Mouse (Mus musculus) kidney, adult 10 weeks (tissue): ENCODE measurements around the gene Nrm. TPM values are rescaled to one million over a fixed set of nuclear protein-coding genes. Genes with fewer than 3 reads are reported as not detected.

Experiments
- polyA plus RNA-seq: library from polyadenylated mRNA; stranded (reverse); fragments of 350-450 nt; fragmentation: Illumina TruSeq; extraction: RNeasy Lipid Tissue Mini Kit (QIAGEN cat#74804); gene quantifications from one replicate; pipeline ENCODE4 v1.2.3, GENCODE M21; 2014; ENCODE audit warnings: low read depth, low replicate concordance

Nrm gene
- polyA plus RNA-seq, result 0.32 TPM

DNA sequence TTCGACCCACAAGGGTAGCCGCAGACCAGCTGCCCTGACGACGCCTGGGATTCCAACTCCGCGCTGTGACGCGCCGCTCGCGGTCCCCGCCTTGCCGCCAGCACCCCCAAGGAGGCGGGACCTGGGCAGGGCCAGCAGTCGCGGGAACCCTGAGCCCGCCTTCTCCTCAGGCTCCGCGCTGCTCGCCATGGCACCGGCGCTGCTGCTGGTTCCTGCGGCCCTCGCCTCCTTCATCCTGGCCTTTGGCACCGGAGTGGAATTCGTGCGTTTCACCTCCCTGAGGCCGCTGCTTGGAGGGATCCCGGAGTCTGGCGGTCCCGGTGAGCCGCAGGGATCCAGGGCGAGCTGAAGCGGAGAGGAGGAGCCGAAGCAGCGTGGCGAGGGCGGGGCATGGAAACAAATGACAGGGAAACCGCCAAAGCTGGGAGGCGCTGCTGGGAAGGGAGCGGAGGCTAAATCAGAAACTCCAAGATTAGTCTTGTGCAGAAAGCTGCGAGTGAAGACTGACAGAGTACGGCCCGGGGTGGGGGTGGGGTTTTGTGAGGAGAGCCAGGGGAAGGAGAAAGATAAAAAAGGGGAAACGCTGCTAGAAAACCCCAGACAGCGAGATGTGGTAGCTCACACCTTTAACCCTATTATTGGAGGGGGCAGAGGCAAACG is at the start of gene Nrm:
Gene Nrm (plus strand): TSS at position 121 of the 660 bp plus-strand sequence.

DNA sequence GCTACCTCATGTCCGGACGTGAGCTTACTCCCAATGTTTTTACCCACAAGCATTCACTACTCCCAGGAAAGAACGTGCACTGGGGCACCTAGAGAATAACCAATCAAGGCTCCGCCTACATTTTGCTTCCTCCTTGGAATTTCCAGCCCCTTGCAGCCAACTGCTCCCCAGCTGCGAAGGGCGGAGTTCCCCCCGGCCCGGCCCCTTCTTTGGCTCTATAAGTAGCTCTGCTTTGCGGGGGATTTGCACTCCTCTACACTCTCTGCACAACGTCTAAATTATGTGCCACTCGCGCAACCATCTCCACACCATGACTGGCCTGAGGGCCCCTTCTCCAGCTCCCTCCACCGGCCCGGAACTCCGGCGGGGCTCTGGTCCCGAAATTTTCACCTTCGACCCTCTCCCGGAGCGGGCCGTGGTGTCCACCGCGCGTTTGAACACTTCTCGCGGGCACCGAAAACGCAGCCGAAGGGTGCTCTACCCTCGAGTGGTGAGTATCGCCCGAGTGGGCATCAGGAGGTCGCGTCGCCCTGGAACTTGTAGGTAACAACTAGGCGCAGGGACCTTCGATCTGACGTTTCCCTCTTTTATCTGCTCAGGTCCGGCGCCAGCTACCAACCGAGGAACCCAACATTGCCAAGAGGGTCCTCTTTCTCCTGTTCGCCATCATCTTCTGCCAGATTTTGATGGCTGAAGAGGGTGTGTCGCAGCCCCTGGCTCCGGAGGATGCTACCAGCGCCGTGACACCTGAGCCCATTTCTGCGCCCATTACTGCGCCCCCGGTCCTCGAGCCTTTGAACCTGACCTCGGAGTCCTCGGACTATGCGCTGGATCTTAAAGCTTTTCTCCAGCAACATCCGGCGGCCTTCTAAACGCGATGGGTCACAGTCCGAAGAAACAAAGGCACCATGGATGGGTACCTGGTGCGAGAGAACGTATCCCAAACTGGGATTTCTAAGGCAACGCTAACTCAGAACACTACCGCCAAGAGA is 39.4 kb upstream of the Nrm start, which contains the start of gene Ier3:
Gene Ier3 (plus strand): TSS at position 246 of the 992 bp plus-strand sequence.

DNA sequence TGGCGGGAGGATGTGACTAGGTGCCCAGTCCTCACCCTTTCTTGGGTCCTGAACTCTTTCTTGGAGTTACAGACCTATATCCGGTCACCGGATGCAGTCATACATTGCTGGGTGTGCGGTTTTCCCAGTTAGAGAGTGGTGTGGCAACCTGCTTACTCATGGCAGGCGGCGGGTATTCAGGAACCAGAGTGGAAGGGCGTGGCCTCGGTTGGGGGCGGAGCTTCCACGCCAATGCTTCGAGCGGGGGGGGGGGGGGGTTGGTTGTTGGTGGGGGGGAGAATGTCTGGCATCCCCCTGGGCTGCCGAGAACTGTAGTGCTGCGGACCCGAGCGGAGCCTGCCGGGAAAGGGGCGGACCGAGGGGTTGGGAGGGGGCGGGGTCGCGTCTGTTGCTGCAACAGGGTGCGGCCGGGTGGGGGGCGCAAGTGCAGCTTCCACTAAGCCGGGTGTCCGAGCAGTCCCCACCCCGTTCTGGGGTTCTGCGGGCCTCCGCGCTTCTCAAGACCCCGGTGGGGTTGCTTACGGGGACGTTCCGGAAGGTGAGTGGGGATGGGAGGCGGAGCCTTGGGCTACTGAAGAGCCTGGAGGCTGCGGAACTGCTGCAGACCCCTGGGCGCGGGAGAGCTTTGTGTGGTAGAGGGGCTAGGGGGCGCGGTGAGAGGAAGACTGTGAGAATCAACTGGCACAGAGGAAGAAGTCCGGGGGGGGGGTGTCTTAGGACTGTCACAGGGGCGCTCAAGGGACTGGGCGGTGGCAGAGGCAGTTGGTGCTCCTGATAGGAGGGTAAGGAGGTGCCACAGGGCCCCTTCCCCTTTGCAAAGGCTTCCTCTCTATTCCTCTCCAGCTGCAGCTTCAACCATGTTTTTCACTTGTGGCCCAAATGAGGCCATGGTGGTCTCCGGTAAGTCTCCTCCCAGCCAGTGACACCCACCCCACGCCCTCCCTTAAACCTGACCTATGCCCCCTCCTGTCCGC is 37.9 kb upstream of the Nrm start, which contains the start of gene Flot1:
Gene Flot1 (plus strand): TSS at position 267 of the 974 bp plus-strand sequence.

DNA sequence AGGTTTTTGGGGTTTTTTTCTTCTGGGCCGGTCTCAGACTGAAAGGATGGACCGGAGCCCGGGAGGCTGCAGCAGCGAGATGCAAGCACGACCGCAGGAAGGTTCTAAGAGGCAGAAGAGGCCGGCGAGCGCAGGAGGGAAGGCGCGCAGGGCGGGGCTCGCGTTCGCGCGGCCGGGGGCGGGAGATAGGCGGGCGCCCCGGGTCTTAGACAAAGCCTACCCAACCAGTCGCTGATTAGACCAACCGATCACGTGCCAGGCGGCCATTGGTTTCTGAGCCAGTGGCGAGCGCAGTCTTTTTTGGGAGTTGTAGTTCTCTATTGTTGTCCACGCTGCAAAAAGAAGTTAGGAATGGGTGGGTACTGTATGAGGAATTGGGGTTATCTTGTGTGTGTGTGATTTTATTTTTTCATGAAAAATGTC is 23.0 kb upstream of the Nrm start, which contains the start of gene Tubb5:
Gene Tubb5 (minus strand): TSS at position 185 of the 423 bp plus-strand sequence.

DNA sequence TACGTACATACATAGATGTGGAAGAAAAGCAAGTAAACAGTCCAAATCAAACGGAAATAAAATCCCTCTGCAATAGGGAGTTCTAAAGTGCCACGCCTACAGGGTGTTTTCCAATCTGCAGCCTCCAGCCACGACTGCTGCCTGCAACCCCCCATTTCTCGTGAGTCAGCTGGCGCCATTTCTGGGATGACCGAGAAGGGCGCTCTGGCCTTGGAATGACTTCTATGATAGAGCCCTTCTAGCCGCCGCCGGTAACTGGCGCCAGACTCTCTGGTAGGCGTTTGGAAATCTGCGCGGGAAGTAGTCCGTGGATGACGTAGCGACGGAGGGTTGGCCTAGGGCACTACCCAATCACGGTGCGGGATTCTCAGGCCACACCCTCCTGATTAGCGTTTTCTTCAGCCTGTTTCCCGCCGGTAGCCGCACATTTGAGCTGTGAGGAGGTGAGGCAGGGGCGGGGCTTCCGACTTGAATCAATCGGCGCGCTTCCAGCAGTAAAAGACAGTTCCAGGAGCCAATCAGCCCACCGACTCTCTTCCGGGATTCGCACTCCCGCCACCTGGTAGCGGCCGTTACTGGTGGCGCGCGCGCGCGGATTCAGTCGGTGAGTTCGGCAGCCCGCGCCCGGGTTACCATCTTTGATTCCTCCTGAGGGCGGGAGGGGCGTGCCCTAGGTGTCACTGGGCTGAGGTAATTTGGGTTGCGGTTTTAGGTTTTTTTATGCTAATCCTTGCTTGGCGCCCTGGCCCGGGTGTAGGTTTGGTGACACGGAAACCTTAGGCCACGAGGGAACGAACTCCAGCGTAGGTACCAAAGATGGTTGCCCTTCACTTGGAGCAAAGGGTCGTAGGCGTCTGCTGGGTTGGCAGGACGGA is 19.8 kb upstream of the Nrm start, which contains the start of gene Mdc1:
Gene Mdc1 (plus strand): TSS at position 440 of the 875 bp plus-strand sequence.

DNA sequence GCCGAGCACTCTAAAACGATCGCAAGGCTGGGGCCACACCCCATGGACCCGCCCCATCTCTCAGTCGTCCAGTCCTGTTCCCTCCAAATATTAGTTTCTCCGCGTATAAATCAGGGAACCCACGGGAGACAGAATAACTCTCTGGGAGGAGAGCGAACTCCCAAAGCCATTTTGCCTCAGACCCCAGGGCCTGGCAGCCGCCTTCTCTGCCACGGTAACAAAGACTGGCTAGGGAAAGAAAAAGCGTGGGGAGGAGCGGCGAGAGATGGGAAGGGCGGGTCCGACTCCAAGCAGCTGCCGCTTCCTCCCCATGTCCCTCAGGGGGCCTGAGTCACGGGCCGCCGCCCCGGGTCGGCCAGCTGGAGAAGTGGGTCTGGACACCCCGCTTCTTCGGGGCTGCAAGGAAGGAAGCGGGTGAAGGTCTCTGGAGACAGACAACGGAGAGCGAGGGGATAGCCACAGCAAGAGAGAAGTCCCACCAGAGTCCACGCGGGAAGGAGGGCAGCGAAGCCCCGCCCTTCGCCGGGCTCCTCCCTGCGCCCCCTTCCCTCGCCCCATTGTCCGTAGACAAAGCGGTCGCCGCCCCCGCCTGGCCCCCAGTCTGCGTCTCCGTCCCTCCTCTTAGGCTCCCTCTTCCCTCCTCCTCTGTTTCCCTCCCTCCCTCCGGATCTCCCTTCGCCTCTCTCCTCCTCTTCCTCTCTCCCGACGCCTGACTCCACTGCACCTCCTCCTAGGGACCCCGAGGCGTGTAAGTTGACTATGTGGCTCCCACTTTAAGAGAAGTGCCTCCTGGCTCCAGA is 4.6 kb downstream of the Nrm start, which contains the start of gene Ppp1r18:
Gene Ppp1r18 (plus strand): TSS at position 113 of the 800 bp plus-strand sequence.

DNA sequence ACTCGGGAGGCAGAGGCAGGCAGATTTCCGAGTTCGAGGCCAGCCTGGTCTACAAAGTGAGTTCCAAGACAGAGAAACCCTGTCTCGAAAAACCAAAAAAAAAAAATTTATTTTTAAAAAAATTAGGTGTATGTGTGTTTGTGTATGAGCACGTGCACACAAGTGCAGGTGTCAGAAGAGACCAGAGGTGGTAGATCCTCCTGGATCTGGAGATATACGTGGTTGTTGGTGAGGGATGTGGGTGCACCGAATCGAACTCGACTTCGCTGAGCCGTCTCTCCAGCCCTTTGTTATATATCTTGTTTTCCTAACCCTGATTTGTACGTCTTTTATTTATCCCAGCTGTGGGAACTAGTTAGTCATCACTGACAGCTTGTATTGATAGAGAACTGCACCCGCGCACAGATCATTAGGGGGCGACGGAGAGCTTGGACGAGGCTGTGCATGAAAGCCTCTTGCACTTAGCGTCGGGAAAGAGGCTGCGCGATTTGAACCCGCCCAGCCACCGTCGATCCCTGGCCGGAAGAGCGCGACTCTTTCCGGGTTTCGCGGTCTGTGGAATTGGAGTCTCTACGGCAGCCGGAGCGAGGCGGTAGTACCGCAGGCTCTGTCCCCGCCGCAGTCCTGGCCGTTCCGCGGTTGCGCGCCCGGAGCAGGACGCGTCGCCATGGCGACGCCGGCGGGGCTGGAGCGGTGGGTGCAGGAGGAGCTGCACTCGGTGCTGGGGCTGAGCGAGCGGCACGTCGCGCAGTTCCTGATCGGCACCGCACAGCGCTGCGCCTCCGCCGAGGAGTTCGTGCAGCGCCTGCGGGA is 18.3 kb downstream of the Nrm start, which contains the start of gene Dhx16:
Gene Dhx16 (plus strand): TSS at position 575 of the 813 bp plus-strand sequence.

DNA sequence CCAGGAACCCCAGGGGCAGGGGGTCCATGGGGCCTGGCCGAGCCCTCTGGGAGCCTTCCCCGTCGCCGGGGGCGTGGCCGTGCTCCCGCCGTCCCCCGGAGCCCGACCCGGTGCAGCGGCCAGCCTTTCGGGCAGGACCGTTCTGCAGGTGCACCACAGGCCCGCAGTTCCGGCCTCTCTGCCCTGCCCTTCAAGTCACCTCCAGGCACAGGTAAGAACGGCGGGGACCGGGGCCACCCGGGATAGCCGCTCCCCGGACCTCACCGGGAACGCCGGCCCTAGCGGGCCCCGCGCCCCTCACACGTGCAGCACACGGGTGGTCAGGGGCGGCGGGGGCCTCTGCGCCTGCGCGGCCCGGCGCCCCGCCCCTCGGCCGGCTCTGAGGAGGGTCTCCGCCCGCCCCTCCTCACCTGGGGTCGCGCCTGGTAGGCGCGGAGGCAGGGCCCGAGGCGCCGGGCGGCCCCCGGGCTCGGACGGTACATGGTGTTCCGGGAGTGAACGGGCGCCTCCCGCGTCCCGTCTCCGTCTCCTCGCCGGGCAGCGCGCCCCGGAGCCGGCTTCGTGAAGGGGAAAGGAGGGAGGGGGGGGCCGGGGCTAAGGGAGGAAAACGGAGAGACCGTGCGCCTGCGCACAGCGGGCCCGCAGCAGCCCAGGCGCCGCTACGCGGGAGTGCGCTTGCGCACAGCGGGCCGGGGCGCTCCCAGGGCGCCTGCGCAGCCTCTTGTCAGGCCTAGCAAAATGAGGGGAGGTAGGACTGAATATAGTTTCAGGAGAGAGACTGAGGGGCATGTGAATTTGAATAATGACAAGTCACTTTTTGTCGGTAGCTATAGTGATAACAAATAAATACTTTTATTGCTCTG is 35.9 kb downstream of the Nrm start, which contains the start of gene 2310061I04Rik:
Gene 2310061I04Rik (minus strand): TSS at position 651 of the 863 bp plus-strand sequence.

DNA sequence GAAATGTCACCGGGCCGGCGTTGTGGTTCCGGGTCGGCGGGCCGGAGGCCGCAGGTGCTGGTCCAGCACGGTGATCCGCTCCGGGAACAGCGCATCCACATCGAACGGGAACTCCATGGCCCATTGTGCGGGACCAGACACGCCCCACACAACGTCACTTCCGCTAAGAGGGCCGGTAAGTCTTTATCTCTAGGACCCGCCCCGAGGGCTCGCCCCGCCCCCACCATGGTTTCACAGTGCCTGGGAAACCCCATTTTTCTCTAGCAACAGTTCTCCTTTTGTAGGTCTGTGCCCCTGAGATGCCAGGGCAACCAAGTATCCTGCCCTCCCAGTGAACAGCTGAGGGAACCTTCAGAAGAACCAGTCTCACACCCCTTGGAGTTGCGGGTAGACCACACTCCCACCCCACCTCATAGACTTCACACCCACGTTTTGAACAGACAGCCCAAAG is 48.8 kb downstream of the Nrm start, which contains the start of gene Atat1:
Gene Atat1 (minus strand): TSS at position 157 of the 451 bp plus-strand sequence.

Other genes starting within 250 kb of the Nrm start
- not detected for gene Gm9573, start 234.7 kb upstream of the Nrm start, polyA plus RNA-seq
- gene Mucl3, start 217.6 kb upstream of the Nrm start, polyA plus RNA-seq, result not detected
- gene Vars2, start 193.7 kb upstream of the Nrm start, polyA plus RNA-seq, result 1.1 TPM
- 1.7 TPM for gene Gtf2h4, start 187.6 kb upstream of the Nrm start, polyA plus RNA-seq
- gene Ddr1, start 156.7 kb upstream of the Nrm start, polyA plus RNA-seq, result 7.2 TPM
- 13.7 TPM for gene Ier3, start 39.6 kb upstream of the Nrm start, polyA plus RNA-seq
- gene Flot1, start 38.1 kb upstream of the Nrm start, polyA plus RNA-seq, result 7.4 TPM
- 11.5 TPM for gene Tubb5, start 23.0 kb upstream of the Nrm start, polyA plus RNA-seq
- gene Mdc1, start 19.8 kb upstream of the Nrm start, polyA plus RNA-seq, result 7.1 TPM
- gene Ppp1r18, start 4.3 kb downstream of the Nrm start, polyA plus RNA-seq, result 0.49 TPM
- 21.8 TPM for gene Dhx16, start 18.5 kb downstream of the Nrm start, polyA plus RNA-seq
- 38.4 TPM for gene 2310061I04Rik, start 36.1 kb downstream of the Nrm start, polyA plus RNA-seq
- gene Atat1, start 48.8 kb downstream of the Nrm start, polyA plus RNA-seq, result 7.0 TPM
- 17.0 TPM for gene Mrps18b, start 55.1 kb downstream of the Nrm start, polyA plus RNA-seq
- gene Ppp1r10, start 55.1 kb downstream of the Nrm start, polyA plus RNA-seq, result 28.8 TPM
- gene Abcf1, start 108.4 kb downstream of the Nrm start, polyA plus RNA-seq, result 35.2 TPM
- gene Gnl1, start 118.5 kb downstream of the Nrm start, polyA plus RNA-seq, result 1.0 TPM
- gene Prr3, start 118.9 kb downstream of the Nrm start, polyA plus RNA-seq, result 1.6 TPM
- gene H2-T24, start 159.2 kb downstream of the Nrm start, polyA plus RNA-seq, result 4.6 TPM
- gene H2-T23, start 171.5 kb downstream of the Nrm start, polyA plus RNA-seq, result 6.1 TPM
- 17.7 TPM for gene H2-T22, start 181.4 kb downstream of the Nrm start, polyA plus RNA-seq
- gene Gm6034, start 181.6 kb downstream of the Nrm start, polyA plus RNA-seq, result not detected
- gene Gm11127, start 197.1 kb downstream of the Nrm start, polyA plus RNA-seq, result 0.89 TPM